In the genomic region with DNA sequence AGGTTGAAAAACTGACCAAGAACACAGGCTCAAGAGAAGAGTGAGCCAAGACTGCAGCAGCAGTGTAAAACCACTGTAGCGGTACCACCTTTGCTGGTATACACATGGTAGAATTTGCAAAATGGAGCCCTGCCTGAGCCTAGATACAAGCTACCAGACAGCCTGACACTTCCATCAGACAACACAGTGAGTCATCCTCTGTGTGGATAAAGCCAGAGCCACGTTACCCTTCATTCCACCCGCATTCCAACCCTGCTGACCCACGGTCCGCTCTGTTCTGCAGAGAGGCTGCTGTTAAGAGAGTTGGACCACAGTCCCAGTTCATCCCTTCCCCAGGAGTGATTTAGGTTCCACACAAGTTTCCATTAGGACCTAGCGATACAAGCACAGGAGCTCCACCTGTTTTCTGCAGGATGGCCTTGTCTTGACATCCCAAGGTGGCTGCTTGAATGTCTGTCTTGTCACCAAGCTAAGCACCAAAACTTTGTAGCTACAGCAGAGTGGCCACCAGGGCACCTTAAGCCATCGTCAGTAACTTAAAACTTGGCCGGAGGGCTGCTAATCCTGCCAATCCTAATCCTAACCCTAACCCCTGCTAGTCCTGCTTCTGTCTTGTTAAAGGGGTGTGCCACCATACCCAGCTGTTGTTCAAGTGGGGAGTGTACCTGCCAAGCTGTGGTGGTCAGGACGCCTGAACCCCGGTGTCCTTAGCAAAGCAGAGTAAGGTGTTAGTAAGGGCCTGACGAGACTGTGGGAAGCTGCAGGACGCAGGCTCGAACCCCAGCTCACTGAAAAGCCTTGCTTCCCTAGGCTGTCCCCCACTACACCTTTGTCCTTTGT, we compare ENCODE assay signal across 11 mouse cellular contexts. TPM values are rescaled to one million over a fixed set of nuclear protein-coding genes. Genes with fewer than 3 reads are reported as not detected.
DNase-seq lines count a peak whose midpoint lies in the region; ATAC-seq and TF ChIP-seq lines count a peak whose summit lies in the region.
"Had no signal": no experiment of that assay in that cellular context is flagged by ENCODE, and none has a peak within 500 bp of the region (broad histone marks: within the 10 kb centered on the region; RNA-seq: fewer than 3 reads in every experiment).

No protein-coding gene starts in this region.

- TF ChIP-seq CTCF in olfactory bulb, adult 2 months (IDR thresholded peaks at IDR 0.05; ENCODE audit: insufficient read depth, low read depth, low read length), result no peak

- H3K27ac ChIP-seq in heart, embryonic 15.5 days, result peak overlapping the region; percentile 74
- peak overlapping the region; percentile 32; the same call in 1 of the 2 replicates for H3K27ac ChIP-seq in midbrain, embryonic 14.5 days (replicated peaks; ENCODE audit: low read depth, low read length)
- H3K27ac ChIP-seq in midbrain, embryonic 13.5 days, result no peak overlapping the region
- peak overlapping the region; percentile 14 for H3K27ac ChIP-seq in olfactory bulb, adult 2 months (ENCODE audit: insufficient read depth, low read depth, low read length)
- H3K27ac ChIP-seq: liver, embryonic 15.5 days had no signal

- peaks cover 3% of the 10 kb centered on the region; the same call in 1 of the 2 replicates for H3K36me3 ChIP-seq in heart, embryonic 15.5 days
- peaks cover 43% of the 10 kb centered on the region for H3K36me3 ChIP-seq in midbrain, embryonic 14.5 days (ENCODE audit: control insufficient read depth, insufficient read depth, low read length)
- H3K36me3 ChIP-seq in midbrain, embryonic 13.5 days, result peaks cover 38% of the 10 kb centered on the region
- H3K36me3 ChIP-seq: liver, embryonic 15.5 days had no signal

- no peaks in the 10 kb centered on the region for H3K27me3 ChIP-seq in heart, embryonic 15.5 days
- no peaks in the 10 kb centered on the region for H3K27me3 ChIP-seq in midbrain, embryonic 14.5 days (ENCODE audit: control insufficient read depth, insufficient read depth, low read length)
- no peaks in the 10 kb centered on the region for H3K27me3 ChIP-seq in midbrain, embryonic 13.5 days

- 58% methylated on average over 13 of the region's 13 CpGs for WGBS in heart, embryonic 15.5 days
- 82% methylated on average over 13 of the region's 13 CpGs for WGBS in midbrain, embryonic 14.5 days
- 81% methylated on average over 13 of the region's 13 CpGs for WGBS in midbrain, embryonic 13.5 days
- WGBS in olfactory bulb, adult 2 months, result 74% methylated on average over 13 of the region's 13 CpGs

- TF ChIP-seq POLR2A in olfactory bulb, adult 2 months (IDR thresholded peaks at IDR 0.05; ENCODE audit: insufficient read depth, low read depth, low read length), result no peak

- H3K9ac ChIP-seq in heart, embryonic 15.5 days, result no peak overlapping the region
- no peak overlapping the region for H3K9ac ChIP-seq in midbrain, embryonic 14.5 days (replicated peaks; ENCODE audit: low read length)
- H3K9ac ChIP-seq in midbrain, embryonic 13.5 days (replicated peaks), result no peak overlapping the region
- H3K9ac ChIP-seq: liver, embryonic 15.5 days had no signal

- no peak for ATAC-seq in heart, embryonic 15.5 days (replicated peaks; ENCODE audit: insufficient number of reproducible peaks, insufficient read depth, low FRiP score, low read depth)
- no peak for ATAC-seq in midbrain, embryonic 14.5 days (ENCODE audit: low FRiP score, low TSS enrichment)
- no peak for ATAC-seq in midbrain, embryonic 13.5 days
- ATAC-seq: forebrain, embryonic 16.5 days had no signal

- peaks cover 47% of the 10 kb centered on the region for H3K4me1 ChIP-seq in heart, embryonic 15.5 days (replicated peaks)
- H3K4me1 ChIP-seq in midbrain, embryonic 14.5 days (ENCODE audit: control insufficient read depth, insufficient read depth, low read length), result peaks cover 16% of the 10 kb centered on the region
- H3K4me1 ChIP-seq in midbrain, embryonic 13.5 days (replicated peaks), result peaks cover 30% of the 10 kb centered on the region
- H3K4me1 ChIP-seq in olfactory bulb, adult 2 months (ENCODE audit: control insufficient read depth, insufficient read depth, low read length), result peaks cover 26% of the 10 kb centered on the region

- no peak overlapping the region for H3K4me3 ChIP-seq in heart, embryonic 15.5 days
- no peak overlapping the region for H3K4me3 ChIP-seq in midbrain, embryonic 14.5 days (replicated peaks; ENCODE audit: low read depth, low read length)
- no peak overlapping the region for H3K4me3 ChIP-seq in midbrain, embryonic 13.5 days (replicated peaks)
- H3K4me3 ChIP-seq in olfactory bulb, adult 2 months (ENCODE audit: insufficient read depth, low read depth, low read length), result no peak overlapping the region
- H3K4me3 ChIP-seq: hindbrain, embryonic 10.5 days; liver, embryonic 15.5 days had no signal

- DNase-seq in adrenal gland, postnatal 14 days, result peak; percentile 40
- no peak for DNase-seq in adrenal gland, postnatal 4 days (ENCODE audit: low spot score in 2 of 2)
- no peak for DNase-seq in heart, postnatal 4 days
- DNase-seq in midbrain, embryonic 14.5 days, result no peak
- DNase-seq in gastrocnemius, adult 18-20 months (ENCODE audit: low spot score), result no peak

- H3K9me3 ChIP-seq in heart, embryonic 15.5 days (replicated peaks), result no peaks in the 10 kb centered on the region
- H3K9me3 ChIP-seq in midbrain, embryonic 14.5 days (ENCODE audit: control insufficient read depth, low read length), result no peaks in the 10 kb centered on the region
- H3K9me3 ChIP-seq in midbrain, embryonic 13.5 days, result no peaks in the 10 kb centered on the region
- H3K9me3 ChIP-seq: hindbrain, embryonic 10.5 days; liver, embryonic 15.5 days had no signal

- no peak overlapping the region for H3K4me2 ChIP-seq in heart, embryonic 15.5 days
- H3K4me2 ChIP-seq in midbrain, embryonic 14.5 days (ENCODE audit: low read length), result no peak overlapping the region
- H3K4me2 ChIP-seq in midbrain, embryonic 13.5 days (replicated peaks), result no peak overlapping the region
- H3K4me2 ChIP-seq: liver, embryonic 15.5 days had no signal

RNA-seq across cellular contexts. Expression of a gene that starts 6.9 kb away (rescaled TPM):
- total RNA-seq in adrenal gland, postnatal 14 days (2021), result 62.6 and 83.5 TPM in 2 replicates
- total RNA-seq in adrenal gland, postnatal 4 days (2021), result 10 to 100 TPM; 39.6 to 40.9 TPM
- polyA plus RNA-seq in heart, embryonic 15.5 days (2015; fragmentation: Nextera tagmentation; extraction: Ambion mirVana), result 315 and 319 TPM in 2 replicates
- total RNA-seq in heart, postnatal 4 days (2021), result 100 to 1,000 TPM; 165 to 181 TPM
- polyA plus RNA-seq in midbrain, embryonic 14.5 days (2014; fragmentation: Nextera tagmentation; extraction: Ambion mirVana), result 1,414 and 1,526 TPM in 2 replicates
- polyA plus RNA-seq in midbrain, embryonic 13.5 days (2015; fragmentation: Nextera tagmentation; extraction: Ambion mirVana), result 1,952 and 2,005 TPM in 2 replicates
- 210 and 316 TPM in 2 replicates for polyA plus RNA-seq in olfactory bulb, adult 2 months (2012; ENCODE audit: insufficient read depth, insufficient read length, low replicate concordance, missing spikeins)
- 10 to 100 TPM in 1 of 2 experiments, 1 to 10 TPM in 1; 5.9 to 12.2 TPM for total RNA-seq in gastrocnemius, adult 18-20 months (2021)

RNA-seq across cellular contexts. Expression of a gene that starts 12.6 kb away (rescaled TPM):
- 14.2 and 15.5 TPM in 2 replicates for total RNA-seq in adrenal gland, postnatal 14 days (2021)
- 10 to 100 TPM; 11.7 to 13.8 TPM for total RNA-seq in adrenal gland, postnatal 4 days (2021)
- 6.1 and 9.0 TPM in 2 replicates for polyA plus RNA-seq in heart, embryonic 15.5 days (2015; fragmentation: Nextera tagmentation; extraction: Ambion mirVana)
- 1 to 10 TPM; 9.4 to 9.8 TPM for total RNA-seq in heart, postnatal 4 days (2021)
- polyA plus RNA-seq in midbrain, embryonic 14.5 days (2014; fragmentation: Nextera tagmentation; extraction: Ambion mirVana), result 7.0 and 8.0 TPM in 2 replicates
- 9.0 and 9.4 TPM in 2 replicates for polyA plus RNA-seq in midbrain, embryonic 13.5 days (2015; fragmentation: Nextera tagmentation; extraction: Ambion mirVana)
- not detected in 2 replicates for polyA plus RNA-seq in olfactory bulb, adult 2 months (2012; ENCODE audit: insufficient read depth, insufficient read length, low replicate concordance, missing spikeins)
- 1 to 10 TPM; 2.4 to 3.9 TPM for total RNA-seq in gastrocnemius, adult 18-20 months (2021)

RNA-seq across cellular contexts. Expression of a gene that starts 47.8 kb away (rescaled TPM):
- 32.5 and 34.6 TPM in 2 replicates for total RNA-seq in adrenal gland, postnatal 14 days (2021)
- total RNA-seq in adrenal gland, postnatal 4 days (2021), result 10 to 100 TPM; 35.8 to 37.0 TPM
- 36.2 and 39.9 TPM in 2 replicates for polyA plus RNA-seq in heart, embryonic 15.5 days (2015; fragmentation: Nextera tagmentation; extraction: Ambion mirVana)
- 10 to 100 TPM; 29.3 to 32.6 TPM for total RNA-seq in heart, postnatal 4 days (2021)
- polyA plus RNA-seq in midbrain, embryonic 14.5 days (2014; fragmentation: Nextera tagmentation; extraction: Ambion mirVana), result 67.3 and 72.9 TPM in 2 replicates
- polyA plus RNA-seq in midbrain, embryonic 13.5 days (2015; fragmentation: Nextera tagmentation; extraction: Ambion mirVana), result 63.9 and 68.2 TPM in 2 replicates
- polyA plus RNA-seq in olfactory bulb, adult 2 months (2012; ENCODE audit: insufficient read depth, insufficient read length, low replicate concordance, missing spikeins), result not detected in 2 replicates
- 10 to 100 TPM; 16.0 to 16.9 TPM for total RNA-seq in gastrocnemius, adult 18-20 months (2021)

RNA-seq across cellular contexts. Expression of a gene that starts 47.8 kb away (rescaled TPM):
- total RNA-seq in adrenal gland, postnatal 14 days (2021), result 72.5 and 73.3 TPM in 2 replicates
- 10 to 100 TPM; 65.4 to 70.1 TPM for total RNA-seq in adrenal gland, postnatal 4 days (2021)
- polyA plus RNA-seq in heart, embryonic 15.5 days (2015; fragmentation: Nextera tagmentation; extraction: Ambion mirVana), result 41.3 and 41.5 TPM in 2 replicates
- total RNA-seq in heart, postnatal 4 days (2021), result 10 to 100 TPM; 40.0 to 42.1 TPM
- polyA plus RNA-seq in midbrain, embryonic 14.5 days (2014; fragmentation: Nextera tagmentation; extraction: Ambion mirVana), result 57.6 and 66.0 TPM in 2 replicates
- polyA plus RNA-seq in midbrain, embryonic 13.5 days (2015; fragmentation: Nextera tagmentation; extraction: Ambion mirVana), result 59.5 and 59.6 TPM in 2 replicates
- not detected in 2 replicates for polyA plus RNA-seq in olfactory bulb, adult 2 months (2012; ENCODE audit: insufficient read depth, insufficient read length, low replicate concordance, missing spikeins)
- total RNA-seq in gastrocnemius, adult 18-20 months (2021), result 10 to 100 TPM; 40.5 to 43.5 TPM
